Mouse (Mus musculus) gastrocnemius, postnatal 4 days (tissue): ENCODE results near the gene Sphk1. TPM values are rescaled to one million over a fixed set of nuclear protein-coding genes. Genes with fewer than 3 reads are reported as not detected.
"Not testable (repeated sequence)": the region's sequence is repeated elsewhere in the genome, so short reads cannot be mapped to it uniquely, and the experiment has no call there.

ENCODE experiments used
- DNase-seq, 2 experiments: peaks; one replicate each; pipeline ENCODE4 v3.0.0; 2021 to 2022; ENCODE audit warnings: low spot score in 2 of 2, mixed read lengths in 2 of 2
- long read RNA-seq, 2 experiments: library from polyadenylated mRNA; stranded (forward); transcript quantifications; one replicate each; pipeline ENCODE4 v2.0.0; 2021
- total RNA-seq, 2 experiments: library from RNA; stranded (reverse); gene quantifications; 2 replicates each; pipeline ENCODE4 v1.2.3; 2021

Sphk1 gene
- 1 to 10 TPM; 4.0 TPM for total RNA-seq
- long read RNA-seq, experiment 1, partial matches to known transcripts = 1 of 9 reads
- long read RNA-seq, experiment 1, other reads (novel, unspliced or antisense) = 3 of 9 reads
- long read RNA-seq, experiment 2, transcript Sphk1-202 (6 exons, 2,527 nt) = major isoform, 5 of 20 reads
- long read RNA-seq, experiment 2, partial matches to known transcripts = 3 of 20 reads
- long read RNA-seq, experiment 2, other reads (novel, unspliced or antisense) = 5 of 20 reads

DNA sequence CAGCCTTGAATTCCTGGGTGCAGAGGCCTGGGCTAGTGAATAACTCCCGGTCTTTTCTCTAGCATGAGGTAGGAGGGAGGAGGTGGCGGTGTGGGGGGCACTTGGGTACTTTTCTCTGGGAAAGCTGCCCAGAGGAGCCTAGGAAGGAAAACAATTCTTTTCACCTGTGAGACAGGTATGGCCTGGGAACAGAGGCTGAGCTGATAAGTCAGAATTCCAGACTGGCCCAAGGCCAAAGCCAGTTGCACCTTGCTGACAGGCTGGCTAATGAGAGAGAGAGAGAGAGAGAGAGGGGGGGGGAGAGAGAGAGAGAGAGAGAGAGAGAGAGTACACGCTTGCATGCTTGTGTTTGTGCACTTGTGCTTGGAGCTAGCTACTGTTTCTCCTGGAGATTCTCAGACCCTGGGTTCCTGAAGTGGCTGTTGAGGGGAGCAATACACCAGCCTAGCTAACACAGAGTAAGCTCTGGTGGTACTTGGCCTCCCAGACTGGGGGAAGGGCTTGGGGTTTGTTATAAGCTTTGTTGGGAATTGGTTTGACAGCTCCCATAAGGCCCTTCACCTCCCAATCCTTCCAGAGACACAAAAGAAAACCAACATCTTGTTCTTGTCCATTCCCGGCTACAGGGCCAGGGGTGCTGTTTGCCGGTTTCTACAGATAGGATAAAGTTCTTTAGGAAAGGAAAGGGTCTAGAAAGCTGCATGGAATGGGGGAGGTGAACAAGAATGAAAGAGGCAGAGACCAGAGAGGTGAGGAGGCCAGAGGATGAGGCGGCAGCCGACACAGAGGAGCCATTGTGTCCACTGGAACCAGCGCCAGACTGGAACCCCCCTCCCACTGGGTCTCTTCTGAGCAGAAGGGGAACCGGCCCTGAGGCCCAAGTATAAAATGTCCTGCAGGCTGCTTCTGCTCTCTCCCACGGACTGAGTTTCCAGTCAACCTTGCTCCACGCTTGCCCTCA is at the start of gene Sphk1:
TSS of gene Sphk1 (plus strand) at position 739 of the 961 bp plus-strand sequence.
- no peak for DNase-seq

DNA sequence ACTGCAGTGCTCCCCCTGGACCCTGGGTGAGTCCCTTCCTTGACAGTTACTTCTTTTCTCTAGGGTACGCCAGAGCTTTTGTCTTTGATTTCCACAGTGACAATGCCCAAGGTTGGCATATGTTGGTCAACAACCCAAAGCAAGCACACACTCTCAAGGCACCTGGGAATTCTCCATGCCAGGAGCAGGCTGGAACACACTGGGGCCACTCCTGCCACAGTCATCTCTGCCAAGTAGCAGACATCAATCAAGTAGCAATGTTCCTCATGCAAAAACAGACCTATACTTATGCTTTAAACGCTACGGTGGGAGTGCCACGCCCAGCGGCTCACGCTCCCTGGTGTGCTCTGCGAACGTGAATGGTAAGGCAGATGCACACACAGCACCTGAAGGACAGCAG is 49.8 kb upstream of the Sphk1 start:
- DNase-seq = no peak

DNA sequence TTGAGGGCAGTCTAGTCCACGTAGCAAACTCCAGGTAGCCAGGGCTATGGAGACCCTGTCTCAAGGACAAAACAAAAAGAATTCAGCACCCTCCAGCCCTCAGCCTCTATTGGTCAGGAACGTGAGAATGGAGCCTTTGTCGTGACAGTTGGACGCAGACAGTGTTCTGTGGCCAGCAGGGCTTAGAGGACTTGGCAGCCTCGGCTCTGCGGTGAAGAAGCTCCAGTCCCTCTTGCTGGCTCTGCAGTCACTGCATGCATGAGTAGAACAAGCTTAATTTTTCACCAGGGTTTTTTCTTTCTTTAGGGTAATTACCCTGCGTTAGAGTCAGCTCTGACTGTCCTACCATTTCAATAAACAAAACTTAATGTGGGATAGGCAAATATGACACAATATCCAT is 48.9 kb upstream of the Sphk1 start:
- DNase-seq = no peak

DNA sequence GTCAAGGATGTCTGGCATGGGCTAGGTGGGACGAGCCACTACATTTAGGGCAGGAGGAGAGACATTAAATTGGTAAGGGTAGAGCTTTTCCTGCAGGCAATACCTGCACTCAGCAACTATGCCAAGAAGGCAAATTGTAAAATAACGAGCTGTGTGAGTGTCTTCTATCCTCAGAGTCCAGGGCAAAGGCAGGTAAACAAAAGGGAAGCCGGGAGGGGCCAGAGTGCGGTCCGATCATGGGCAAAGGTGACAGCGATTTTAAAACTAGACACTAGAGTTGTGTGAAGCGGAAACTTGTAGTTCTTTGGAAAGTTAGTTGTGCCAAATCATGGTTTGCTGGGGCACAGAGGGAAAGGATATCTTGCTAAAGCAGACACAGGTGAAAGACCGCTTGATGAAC is 46.5 kb upstream of the Sphk1 start:
- DNase-seq = no peak

DNA sequence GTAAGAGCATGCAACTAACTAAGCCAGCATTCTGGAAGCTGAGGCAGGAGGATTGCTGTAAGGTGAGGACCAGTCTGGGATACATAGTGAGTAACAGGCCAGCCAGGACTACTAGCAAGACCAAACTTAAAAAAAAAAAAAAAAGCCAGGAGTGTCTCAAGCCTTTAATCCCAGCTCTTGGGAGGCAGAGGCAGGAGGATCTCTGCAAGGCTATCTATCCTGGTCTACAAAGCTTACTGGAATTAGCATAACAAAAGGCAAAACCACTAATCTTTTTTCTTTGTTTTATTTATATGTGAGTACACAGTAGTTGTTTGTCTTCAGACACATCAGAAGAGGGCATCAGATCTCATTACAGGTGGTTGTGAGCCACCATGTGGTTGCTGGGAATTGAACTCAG is 42.5 kb upstream of the Sphk1 start:
- DNase-seq = no peak

DNA sequence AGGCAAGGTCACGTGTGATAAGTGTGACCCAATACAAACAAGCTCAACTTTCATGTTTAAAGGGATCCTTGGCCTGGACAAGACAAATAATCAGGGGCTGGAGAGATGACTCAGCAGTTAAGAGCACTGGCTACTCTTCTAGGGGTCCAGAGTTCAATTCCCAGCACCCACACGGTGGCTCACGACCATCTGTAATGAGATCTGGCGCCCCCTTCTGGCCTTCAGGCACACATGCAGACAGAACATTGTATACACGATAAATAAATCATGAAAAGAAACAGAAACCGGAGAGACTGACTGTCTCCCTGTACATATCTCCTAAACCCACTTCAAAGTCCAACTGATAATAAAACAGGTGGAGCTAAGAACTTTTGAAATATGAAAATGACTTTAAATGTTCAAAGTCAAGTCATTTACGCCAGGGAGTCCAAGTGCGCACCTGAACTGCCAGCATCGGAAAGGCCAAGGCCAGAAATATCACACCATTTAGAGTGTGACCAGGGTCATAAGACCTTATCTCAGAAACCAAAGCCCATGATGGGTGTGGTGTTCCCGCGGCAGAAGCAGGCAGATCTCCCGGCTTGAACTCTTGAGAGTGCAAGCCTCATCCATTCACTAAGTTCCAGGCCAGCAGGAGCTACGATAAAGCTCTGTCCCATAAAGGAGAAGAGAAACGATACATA is 41.9 kb upstream of the Sphk1 start:
- no peak for DNase-seq

DNA sequence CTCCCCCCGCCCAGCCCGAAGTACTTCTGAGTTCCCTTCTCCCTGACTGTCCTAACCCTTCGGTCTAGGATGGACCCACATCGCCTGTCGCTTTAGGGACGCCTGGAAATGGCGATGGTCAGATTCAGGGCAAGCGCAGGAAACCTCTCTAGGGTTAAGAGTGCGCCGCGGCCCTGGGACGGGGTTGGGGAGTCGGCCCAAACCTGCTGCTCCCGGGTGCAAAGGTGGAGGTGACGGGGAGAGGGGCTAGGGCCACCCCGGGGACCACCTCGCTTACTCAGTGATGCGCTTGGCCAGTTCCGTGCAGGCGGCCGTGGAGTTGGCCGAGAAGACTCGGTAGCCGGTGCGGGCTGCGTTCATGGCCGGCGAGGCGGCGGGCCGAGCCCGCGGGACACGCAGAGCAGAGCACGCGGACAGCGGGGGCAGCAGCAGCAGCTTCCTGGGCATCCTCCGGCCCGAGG is 40.9 kb upstream of the Sphk1 start:
- no peak for DNase-seq

DNA sequence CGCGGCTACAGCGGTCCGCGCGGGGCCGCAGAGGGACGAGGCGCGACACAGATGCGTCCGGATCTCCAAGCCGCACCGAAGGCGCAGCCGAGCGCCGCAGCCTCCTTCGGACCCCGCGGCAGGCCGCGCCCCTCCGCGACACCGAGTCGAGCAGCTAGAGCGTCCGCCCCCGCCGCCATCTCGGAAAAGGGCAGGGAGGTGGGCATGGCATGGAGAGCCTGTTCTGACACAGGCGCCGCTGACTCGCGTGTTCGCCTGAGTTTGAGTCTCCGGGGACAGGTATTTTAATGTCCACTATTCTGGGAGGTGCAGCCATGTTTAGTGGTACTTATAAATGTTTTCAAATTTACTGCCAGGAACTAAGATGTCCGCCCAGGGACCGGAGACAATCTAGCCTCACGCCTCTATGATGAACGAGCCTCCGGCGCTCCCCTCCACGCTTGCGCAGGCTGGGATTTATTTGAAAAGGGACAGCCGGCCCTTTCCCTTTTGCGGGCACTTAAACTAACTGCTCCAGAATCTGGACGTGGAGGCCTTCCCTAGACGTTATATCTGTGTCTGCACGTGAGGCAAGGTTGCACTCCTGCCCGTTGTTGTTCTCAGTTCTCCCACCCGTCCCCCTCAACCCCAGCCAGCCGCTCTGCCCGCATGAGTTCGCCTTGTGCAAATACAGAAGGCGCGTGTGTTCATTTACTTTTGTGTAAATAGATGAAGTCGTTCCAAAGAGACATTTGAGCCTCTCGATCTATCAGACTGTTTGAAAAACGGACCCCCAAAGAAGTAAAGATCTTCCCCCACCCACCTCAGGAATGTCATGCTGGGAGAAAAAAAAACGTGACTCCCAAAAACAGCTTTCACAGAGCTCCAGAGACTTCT is 40.3 kb upstream of the Sphk1 start:
- peak; percentile 84 to 91 for DNase-seq

DNA sequence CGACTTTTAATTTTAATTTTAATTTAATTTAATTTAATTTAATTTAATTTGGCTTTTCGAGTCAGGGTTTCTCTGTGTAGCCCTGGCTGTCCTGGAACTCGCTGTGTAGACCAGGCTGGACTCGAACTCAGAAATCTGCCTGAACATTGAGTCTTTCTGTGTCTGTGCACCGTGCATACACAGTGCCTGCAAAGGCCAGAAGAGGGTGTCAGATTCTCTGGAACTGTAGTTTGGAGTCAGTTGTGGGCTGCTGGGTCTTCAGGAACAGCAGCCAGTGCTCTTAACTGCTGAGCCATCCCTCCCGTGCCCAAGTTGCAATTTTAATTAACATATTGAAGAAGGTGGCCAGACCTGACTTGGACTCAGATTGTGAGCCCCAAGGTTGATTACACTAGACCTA is 39.4 kb upstream of the Sphk1 start:
- no peak for DNase-seq

DNA sequence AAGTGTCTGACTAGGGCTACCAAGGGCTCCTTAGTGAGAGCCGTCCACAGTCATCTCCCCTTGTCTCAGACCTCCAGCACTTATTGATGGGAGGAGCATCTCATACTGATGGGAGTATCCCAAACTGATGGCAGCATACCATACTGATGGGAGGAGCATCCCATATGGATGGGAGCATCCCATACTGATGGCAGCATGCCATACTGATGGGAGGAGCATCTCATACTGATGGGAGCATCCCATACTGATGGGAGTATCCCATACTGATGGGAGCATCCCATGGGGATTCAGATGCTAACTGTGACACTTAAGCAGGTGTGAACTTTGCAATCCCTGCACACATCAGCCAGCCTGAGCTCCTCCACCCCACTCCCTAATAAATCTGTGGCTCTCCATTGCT is 38.2 kb upstream of the Sphk1 start:
- not testable (repeated sequence) for DNase-seq

DNA sequence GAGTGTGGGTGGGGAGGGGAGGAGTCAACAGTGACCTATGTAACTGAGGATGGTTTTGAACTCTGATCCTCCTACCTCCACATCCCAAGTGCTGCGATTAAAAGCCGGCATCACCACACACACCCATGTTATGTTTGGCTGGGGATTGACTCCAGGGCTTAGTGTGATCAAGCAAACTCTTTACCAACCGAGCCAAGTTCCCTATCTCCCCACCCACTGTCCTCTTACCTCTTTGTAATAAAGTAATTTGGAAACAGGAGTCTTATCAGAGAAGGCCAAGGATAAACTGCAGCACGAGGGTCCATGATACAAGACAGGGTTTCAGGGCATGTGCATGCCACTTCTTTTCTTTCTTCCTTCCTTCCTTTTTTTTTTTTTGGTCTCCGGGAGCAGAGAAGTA is 37.5 kb upstream of the Sphk1 start:
- no peak for DNase-seq

DNA sequence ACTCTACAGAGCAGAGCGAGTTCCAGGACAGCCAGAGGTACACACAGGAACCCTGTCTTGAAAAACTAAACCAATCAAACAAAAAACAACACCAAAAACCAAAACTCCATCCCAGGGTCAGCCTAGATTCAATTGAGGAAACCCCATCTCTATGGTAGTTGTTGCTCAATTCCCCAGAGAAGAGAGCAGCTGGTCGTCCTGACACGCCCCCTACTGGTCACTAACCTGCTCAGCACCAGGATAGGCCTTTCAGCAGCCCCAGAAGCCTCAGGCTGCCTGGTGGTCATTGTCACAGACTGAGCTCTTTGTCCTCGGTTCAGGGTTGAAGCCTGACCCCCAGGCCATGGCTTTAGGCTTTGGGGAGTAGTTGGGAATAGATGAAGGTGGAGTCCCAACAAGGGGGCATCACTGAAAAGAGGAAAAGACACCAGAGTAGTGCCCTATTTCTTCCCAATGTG is 36.9 kb upstream of the Sphk1 start, which contains the start of gene Prpsap1:
TSS of gene Prpsap1 (minus strand) at position 408 of the 458 bp plus-strand sequence.
- peak; percentile 34 to 50 for DNase-seq

DNA sequence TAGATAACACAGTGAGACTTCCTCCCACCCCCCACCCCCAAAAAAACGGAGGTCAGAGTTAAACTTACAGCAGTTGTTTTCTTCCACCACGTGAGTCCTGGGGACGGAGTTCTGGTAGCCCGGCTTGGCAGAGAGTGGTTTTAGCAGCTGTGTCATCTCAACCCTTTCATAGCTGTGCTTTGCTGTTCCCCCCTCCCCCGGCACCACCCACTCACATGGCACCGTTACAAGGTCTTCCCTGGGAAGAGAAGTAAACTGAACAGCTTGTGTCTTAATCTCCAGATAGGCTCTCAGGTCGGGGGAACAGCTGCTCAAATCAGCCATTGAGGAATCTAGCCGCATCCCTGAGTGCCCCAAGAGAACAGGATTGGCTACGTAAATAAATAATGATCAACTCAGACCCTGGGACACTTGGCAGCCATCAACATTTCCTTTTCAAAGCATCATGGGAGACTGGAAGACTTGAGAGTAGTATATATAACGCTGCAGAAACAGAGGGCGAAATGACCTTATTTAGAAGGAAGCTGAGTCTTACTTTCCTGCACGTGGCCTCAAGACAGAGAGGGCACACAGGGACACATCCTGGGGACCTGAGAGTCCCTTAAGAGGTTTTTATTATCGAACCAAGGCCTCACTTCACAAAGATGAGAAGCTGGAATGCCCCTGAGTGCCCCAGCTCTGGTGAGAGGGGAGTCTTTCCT is 36.1 kb upstream of the Sphk1 start:
- peak; percentile 41 to 75 for DNase-seq

DNA sequence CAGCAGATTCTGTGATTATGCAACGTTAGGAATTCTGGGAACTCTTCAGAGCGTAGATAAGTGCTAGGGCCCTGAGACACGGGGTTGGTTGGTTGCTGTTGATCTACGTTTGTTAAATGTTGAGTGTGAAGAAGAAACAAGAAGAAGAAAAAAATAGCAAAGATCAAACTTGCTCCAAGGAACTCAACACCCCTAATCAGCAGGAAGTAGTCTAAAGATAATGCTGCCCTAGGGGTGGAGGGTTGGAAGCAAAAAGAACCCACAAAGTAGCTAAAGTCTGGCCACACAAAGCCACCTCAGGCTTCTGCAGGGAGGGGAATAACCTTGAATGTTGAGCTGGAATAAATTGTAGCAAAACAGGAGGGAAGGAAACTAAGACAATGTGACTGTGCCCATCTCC is 33.4 kb upstream of the Sphk1 start:
- no peak for DNase-seq

DNA sequence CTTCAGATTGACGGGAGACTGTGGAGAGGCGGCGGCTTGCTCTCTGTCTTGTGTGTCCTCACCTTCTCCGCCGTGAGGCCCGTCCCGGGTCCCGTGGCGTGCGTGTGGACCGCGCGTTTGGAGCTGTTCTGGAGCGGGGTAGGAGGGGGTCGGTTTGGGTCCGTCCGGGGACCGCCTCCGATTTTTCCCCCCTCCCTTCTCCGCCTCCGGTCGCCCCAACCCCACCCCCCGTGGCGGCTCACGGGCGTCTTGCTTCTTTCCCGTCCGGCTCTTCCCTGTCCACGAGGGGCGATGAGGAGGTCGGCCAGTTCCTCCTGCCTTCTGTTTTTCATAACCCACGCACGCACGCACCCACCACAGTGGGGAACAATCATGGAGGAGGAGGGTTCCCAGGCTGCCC is 32.1 kb upstream of the Sphk1 start:
- no peak for DNase-seq

DNA sequence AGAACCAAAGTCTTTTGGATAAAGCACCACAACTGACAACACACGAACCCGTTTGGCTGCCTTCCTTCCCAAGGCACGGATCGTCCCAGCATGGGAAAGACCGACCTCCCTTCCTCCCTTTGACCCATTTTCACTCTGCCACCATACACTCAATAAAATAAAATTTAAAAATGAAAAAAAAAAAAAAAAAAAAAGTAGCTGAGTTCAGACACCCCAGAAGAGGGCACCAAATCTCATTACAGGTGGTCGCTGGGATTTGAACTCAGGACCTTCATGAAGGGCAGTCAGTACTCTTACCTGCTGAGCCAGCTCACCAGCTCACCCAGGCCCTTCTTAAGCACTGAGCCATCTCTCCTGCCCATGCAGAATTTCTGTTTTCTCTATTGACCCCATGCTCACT is 31.7 kb upstream of the Sphk1 start:
- no peak for DNase-seq

DNA sequence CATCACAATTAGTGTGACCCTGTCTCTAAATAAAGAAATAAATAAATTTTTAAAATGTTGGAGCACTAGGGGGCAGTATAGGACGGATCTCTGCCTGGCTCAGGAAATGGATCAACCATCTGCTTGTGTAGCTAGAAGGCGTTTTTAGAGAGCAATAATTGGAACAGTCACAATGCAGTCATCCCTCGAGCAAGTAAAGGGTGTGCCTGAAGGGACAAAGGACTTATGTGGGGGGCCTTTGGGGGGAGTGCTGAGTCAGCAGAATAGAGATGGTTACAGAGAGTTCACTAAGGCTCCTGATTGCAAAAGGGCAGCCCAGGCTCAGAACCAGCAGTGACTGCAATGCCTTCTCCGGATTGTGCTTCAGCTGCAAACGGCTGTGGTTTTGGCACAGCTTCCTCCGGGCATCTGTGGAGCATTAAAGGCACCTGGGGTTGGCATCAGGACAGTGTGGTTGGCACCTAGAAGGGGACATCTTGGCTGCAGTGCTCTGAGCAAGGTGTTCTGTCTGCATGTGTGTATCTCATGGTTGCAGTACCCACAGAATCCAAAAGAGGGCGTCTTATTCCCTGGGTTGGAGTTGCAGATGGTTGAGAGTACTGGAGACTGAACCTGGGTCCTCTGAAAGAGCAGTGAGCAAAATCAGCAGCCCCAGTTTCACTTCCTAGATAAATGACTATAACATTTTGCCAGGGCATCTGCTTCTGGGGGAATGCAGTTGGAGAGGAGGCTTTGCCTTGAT is 29.5 kb upstream of the Sphk1 start:
- DNase-seq = peak in 1 of 2 experiments; percentile 23

DNA sequence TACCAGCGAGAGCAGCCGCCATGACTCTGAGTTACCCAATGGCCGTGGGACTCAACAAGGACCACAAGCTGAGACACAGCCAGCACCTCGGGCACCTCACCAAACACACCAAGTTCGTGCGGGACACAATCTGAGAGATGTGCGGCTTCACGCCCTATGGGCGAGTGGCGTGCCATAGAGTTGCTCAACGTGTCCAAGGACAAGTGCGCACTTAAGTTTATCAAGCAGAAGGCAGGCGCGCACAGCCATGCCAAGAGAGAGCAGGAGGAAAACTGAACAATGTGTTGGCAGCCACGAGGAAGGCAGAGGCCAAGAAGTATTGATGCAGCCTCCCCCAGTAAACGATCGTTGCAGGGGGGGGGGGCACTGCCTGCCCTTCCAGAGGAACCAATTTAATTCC is 26.2 kb upstream of the Sphk1 start:
- DNase-seq = no peak

DNA sequence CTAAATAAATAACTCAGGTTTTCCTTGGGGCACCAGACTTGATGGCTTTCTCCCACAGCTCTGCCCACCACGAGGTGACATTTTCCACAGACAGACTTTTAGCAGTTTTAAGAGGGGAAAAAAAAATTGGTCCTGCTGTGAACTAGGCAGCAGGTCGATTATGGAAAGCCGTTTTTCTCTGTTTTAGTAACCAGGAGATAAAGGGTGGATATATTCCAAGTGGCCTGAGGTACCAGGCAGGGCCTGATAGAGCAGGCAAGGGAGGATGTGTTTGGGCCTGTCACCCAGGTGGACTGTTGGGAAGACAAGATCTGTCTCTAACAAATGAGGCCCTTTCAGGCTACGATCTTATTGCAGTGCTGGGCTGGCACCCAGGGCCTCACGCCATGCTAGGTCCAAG is 25.2 kb upstream of the Sphk1 start:
- no peak for DNase-seq
